Mouse (Mus musculus) embryonic facial prominence, embryonic 11.5 days (tissue): ENCODE measurements around the gene March4. TPM values are rescaled to one million over a fixed set of nuclear protein-coding genes. Genes with fewer than 3 reads are reported as not detected.

Experiments
- ATAC-seq: fragments of 200-750 bp; cut with Nextera tagmentation; replicated peaks from 2 replicates; pipeline ENCODE4 v1.8.0; 2017; ENCODE audit warnings: low read depth; ENCODE audit not compliant: insufficient number of reproducible peaks, low FRiP score, low TSS enrichment
- DNase-seq: peaks from one replicate; pipeline ENCODE4 v3.0.0-alpha.2; 2015; ENCODE audit warnings: low spot score
- H3K27ac ChIP-seq: fragments of 300-500 bp; sonication (generic); replicated peaks from 2 replicates; pipeline ENCODE4 v1.5.1; 2014; ENCODE audit warnings: mild to moderate bottlenecking, low read depth, low read length, control low read depth
- H3K27me3 ChIP-seq: fragments of 300-500 bp; sonication (generic); 2 replicates; pipeline ENCODE4 v1.6.1; 2014; ENCODE audit warnings: mild to moderate bottlenecking, low read length, moderate library complexity, mixed read lengths; ENCODE audit not compliant: control insufficient read depth, insufficient read depth
- H3K36me3 ChIP-seq: fragments of 300-500 bp; sonication (generic); replicated peaks from 2 replicates; pipeline ENCODE4 v1.6.1; 2014; ENCODE audit warnings: low read depth, mild to moderate bottlenecking, low read length, moderate library complexity, mixed read lengths; ENCODE audit not compliant: control insufficient read depth, insufficient read depth
- H3K4me1 ChIP-seq: fragments of 300-500 bp; sonication (generic); 2 replicates; pipeline ENCODE4 v1.6.1; 2014; ENCODE audit warnings: low read length, mixed read lengths; ENCODE audit not compliant: control insufficient read depth, insufficient read depth
- H3K4me2 ChIP-seq: fragments of 300-500 bp; sonication (generic); 2 replicates; pipeline ENCODE4 v1.6.1; 2014; ENCODE audit warnings: low read depth, mild to moderate bottlenecking, control low read depth, low read length, moderate library complexity
- H3K4me3 ChIP-seq: fragments of 300-500 bp; sonication (generic); 2 replicates; pipeline ENCODE4 v1.5.1; 2014; ENCODE audit warnings: low read depth, low read length, control low read depth
- H3K9ac ChIP-seq: fragments of 300-500 bp; sonication (generic); replicated peaks from 2 replicates; pipeline ENCODE4 v1.6.1; 2014; ENCODE audit warnings: mild to moderate bottlenecking, control low read depth, low read length
- H3K9me3 ChIP-seq: fragments of 300-500 bp; sonication (generic); replicated peaks from 2 replicates; pipeline ENCODE4 v1.6.1; 2016; ENCODE audit warnings: mild to moderate bottlenecking, low read length, inconsistent platforms, mixed read lengths; ENCODE audit not compliant: control insufficient read depth
- WGBS: fragments of 180-500 bp; shearing (Covaris S2); extraction: QIAGEN DNeasy Blood & Tissue Kit; methylation state at CpG from one replicate; pipeline ENCODE4 v1.1.7; 2014; 5-methylcytosine and 5-hydroxymethylcytosine counted together
- polyA plus RNA-seq: library from polyadenylated mRNA; unstranded; fragments of >200 nt; fragmentation: Nextera tagmentation; extraction: Ambion mirVana; gene quantifications from 2 replicates; pipeline ENCODE4 v1.2.1, GENCODE M21; 2014

The March4 gene
- polyA plus RNA-seq, 1 experiment from 2014 or later, result not detected

GRCm38 (mm10) chr1:72550317-72550716 is 13.6 kb upstream of the March4 start:
- Histone ChIP-seq H3K4me1 (no peaks in the 10 kb centered on the region), H3K9me3 (no peaks in the 10 kb centered on the region), H3K27ac (no peak overlapping the region), H3K9ac (no peak overlapping the region), H3K27me3 (no peaks in the 10 kb centered on the region), H3K4me2 (no peak overlapping the region), H3K36me3 (no peaks in the 10 kb centered on the region), H3K4me3 (no peak overlapping the region)
- 86% methylated on average over 2 of the region's 2 CpGs for WGBS
- ATAC-seq (no peak), DNase-seq (no peak)

GRCm38 (mm10) chr1:72538266-72538665 is 1.5 kb upstream of the March4 start:
- no peak overlapping the region for H3K9ac ChIP-seq
- H3K36me3 ChIP-seq, result no peaks in the 10 kb centered on the region
- H3K4me1 ChIP-seq, result peaks cover 3% of the 10 kb centered on the region; the same call in 1 of the 2 replicates
- H3K9me3 ChIP-seq, result no peaks in the 10 kb centered on the region
- WGBS, result 73% methylated on average over 5 of the region's 5 CpGs
- H3K4me2 ChIP-seq, result no peak overlapping the region
- DNase-seq (no peak), ATAC-seq (no peak)
- H3K27ac ChIP-seq, result no peak overlapping the region
- no peak overlapping the region for H3K4me3 ChIP-seq
- H3K27me3 ChIP-seq, result peaks cover 17% of the 10 kb centered on the region

GRCm38 (mm10) chr1:72535725-72536571 is 782 bp downstream of the March4 start:
- Histone ChIP-seq H3K27ac (no peak overlapping the region), H3K4me1 (peaks cover 3% of the 10 kb centered on the region; the same call in 1 of the 2 replicates), H3K9ac (0 out of 2 replicates have a peak overlapping the region, but pooled peaks have one; percentile 6), H3K9me3 (no peaks in the 10 kb centered on the region), H3K27me3 (peaks cover 17% of the 10 kb centered on the region), H3K4me3 (peak overlapping the region; percentile 24), H3K4me2 (peak overlapping the region; percentile 57), H3K36me3 (no peaks in the 10 kb centered on the region)
- WGBS, result 3% methylated on average over 36 of the region's 36 CpGs
- DNase-seq (peak; percentile 11), ATAC-seq (peak; percentile 51; the same call in 1 of the 2 replicates)

- H3K4me2 ChIP-seq, result no peak overlapping the region
- peaks cover 17% of the 10 kb centered on the region for H3K27me3 ChIP-seq
- no peak for ATAC-seq
- H3K4me1 ChIP-seq, result peaks cover 3% of the 10 kb centered on the region; the same call in 1 of the 2 replicates
- H3K9ac ChIP-seq, result no peak overlapping the region
- H3K4me3 ChIP-seq, result no peak overlapping the region
- DNase-seq, result no peak
- H3K9me3 ChIP-seq, result no peaks in the 10 kb centered on the region
- no peak overlapping the region for H3K27ac ChIP-seq
- no peaks in the 10 kb centered on the region for H3K36me3 ChIP-seq
These were observed 3.3 kb downstream of the March4 start for GRCm38 (mm10) chr1:72533439-72533838.

GRCm38 (mm10) chr1:72532926-72533325 is 3.8 kb downstream of the March4 start:
- WGBS, result 90% methylated on average over 5 of the region's 5 CpGs
- no peak overlapping the region for H3K9ac ChIP-seq
- no peak for ATAC-seq
- peaks cover 17% of the 10 kb centered on the region for H3K27me3 ChIP-seq
- H3K4me3 ChIP-seq, result no peak overlapping the region
- no peaks in the 10 kb centered on the region for H3K9me3 ChIP-seq
- peaks cover 3% of the 10 kb centered on the region; the same call in 1 of the 2 replicates for H3K4me1 ChIP-seq
- no peak for DNase-seq
- no peak overlapping the region for H3K4me2 ChIP-seq
- H3K27ac ChIP-seq, result no peak overlapping the region
- H3K36me3 ChIP-seq, result no peaks in the 10 kb centered on the region

GRCm38 (mm10) chr1:72530516-72531196 is 6.1 kb downstream of the March4 start:
- H3K4me1 ChIP-seq, result no peaks in the 10 kb centered on the region
- no peak for DNase-seq

GRCm38 (mm10) chr1:72529192-72529591 is 7.5 kb downstream of the March4 start:
- no peaks in the 10 kb centered on the region for H3K27me3 ChIP-seq
- no peak overlapping the region for H3K4me2 ChIP-seq
- H3K36me3 ChIP-seq, result no peaks in the 10 kb centered on the region
- no peaks in the 10 kb centered on the region for H3K9me3 ChIP-seq
- H3K27ac ChIP-seq, result no peak overlapping the region
- DNase-seq (no peak), ATAC-seq (no peak)
- WGBS, result 81% methylated on average over 4 of the region's 4 CpGs
- no peak overlapping the region for H3K9ac ChIP-seq
- no peaks in the 10 kb centered on the region for H3K4me1 ChIP-seq
- no peak overlapping the region for H3K4me3 ChIP-seq

More at GRCm38 (mm10) chr1:72530516-72531196, 6.1 kb downstream of the March4 start:
- Histone ChIP-seq H3K9me3 (no peaks in the 10 kb centered on the region), H3K27ac (no peak overlapping the region), H3K4me3 (no peak overlapping the region), H3K36me3 (no peaks in the 10 kb centered on the region), H3K4me2 (no peak overlapping the region), H3K27me3 (peaks cover 6% of the 10 kb centered on the region), H3K9ac (no peak overlapping the region)
- WGBS, result 75% methylated on average over 8 of the region's 8 CpGs
- no peak for ATAC-seq

- Histone ChIP-seq H3K9ac (no peak overlapping the region), H3K9me3 (no peaks in the 10 kb centered on the region), H3K4me2 (no peak overlapping the region), H3K36me3 (no peaks in the 10 kb centered on the region), H3K27ac (no peak overlapping the region), H3K4me1 (no peaks in the 10 kb centered on the region), H3K4me3 (no peak overlapping the region), H3K27me3 (no peaks in the 10 kb centered on the region)
- ATAC-seq (no peak), DNase-seq (no peak)
- WGBS, result 80% methylated on average over 6 of the region's 6 CpGs
These were observed 13.1 kb downstream of the March4 start for GRCm38 (mm10) chr1:72523601-72524000.
